Mouse (Mus musculus) kidney, adult 2 months (tissue): ENCODE results near the gene Pfdn6.
"Not testable (repeated sequence)": the region's sequence is repeated elsewhere in the genome, so short reads cannot be mapped to it uniquely, and the experiment has no call there.

ENCODE experiments used
- CTCF ChIP-seq: fragments of 200-500 bp; conservative IDR thresholded peaks from 2 replicates; pipeline ENCODE4 v1.5.1; 2011; ENCODE audit warnings: low read depth, mild to moderate bottlenecking, control low read depth, low read length, moderate library complexity, mixed read lengths; ENCODE audit not compliant: insufficient read depth, insufficient read length
- POLR2A ChIP-seq: fragments of 200-500 bp; IDR thresholded peaks from one replicate; pipeline ENCODE4 v1.6.1; 2011; ENCODE audit warnings: low read depth, low read length, control low read depth

DNA sequence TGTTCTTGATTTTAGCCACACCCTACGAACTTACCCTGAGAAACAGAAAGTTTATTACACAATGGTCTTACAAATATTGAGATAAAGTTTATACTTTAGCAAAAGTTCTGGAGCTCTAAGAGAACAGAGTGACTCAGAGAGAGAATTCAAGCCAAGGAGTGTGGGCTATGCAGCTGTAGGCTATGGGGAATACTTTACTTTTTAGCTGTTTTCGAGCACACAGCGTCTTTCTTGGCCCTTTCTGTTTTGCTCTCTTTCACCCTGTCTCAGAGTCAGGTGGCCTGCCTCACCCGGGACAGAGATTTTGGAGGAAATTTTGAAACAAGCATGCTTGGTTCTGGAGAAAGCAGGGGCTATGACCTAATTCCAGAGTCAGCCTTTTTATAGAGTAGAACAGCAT, 42.0 kb downstream of the Pfdn6 start:
- not testable (repeated sequence) for TF ChIP-seq CTCF, POLR2A
